Mouse (Mus musculus): Measurements from ENCODE around the gene 4931406P16Rik. TPM values are rescaled to one million over a fixed set of nuclear protein-coding genes. Genes with fewer than 3 reads are reported as not detected.

The 4931406P16Rik gene
- polyA plus RNA-seq, 1 experiment = 32.0 TPM

- no peaks in the 10 kb centered on the region; the same call in 1 of the 2 replicates for H3K4me1 ChIP-seq (ENCODE audit: control insufficient read depth, insufficient read depth, low read length)
- H3K4me3 ChIP-seq (ENCODE audit: insufficient read depth, low read length) = no peak overlapping the region
- H3K27ac ChIP-seq (ENCODE audit: insufficient read depth, low read length) = no peak overlapping the region
- TF ChIP-seq CTCF (IDR thresholded peaks at IDR 0.05; ENCODE audit: extremely low read depth, insufficient read depth, low read length) (no peak), POLR2A (IDR thresholded peaks at IDR 0.05; ENCODE audit: extremely low read depth, insufficient read depth, low read length) (no peak)
These were observed 49.9 kb downstream of the 4931406P16Rik start for GRCm38 (mm10) chr7:34263437-34263836.

GRCm38 (mm10) chr7:34258407-34258806 is 54.9 kb downstream of the 4931406P16Rik start:
- Histone ChIP-seq H3K27ac (ENCODE audit: insufficient read depth, low read length) (no peak overlapping the region), H3K4me3 (ENCODE audit: insufficient read depth, low read length) (no peak overlapping the region), H3K4me1 (ENCODE audit: control insufficient read depth, insufficient read depth, low read length) (no peaks in the 10 kb centered on the region)
- TF ChIP-seq CTCF (IDR thresholded peaks at IDR 0.05; ENCODE audit: extremely low read depth, insufficient read depth, low read length) = no peak
- TF ChIP-seq POLR2A (IDR thresholded peaks at IDR 0.05; ENCODE audit: extremely low read depth, insufficient read depth, low read length) = no peak

- TF ChIP-seq CTCF (IDR thresholded peaks at IDR 0.05; ENCODE audit: extremely low read depth, insufficient read depth, low read length) (no peak), POLR2A (IDR thresholded peaks at IDR 0.05; ENCODE audit: extremely low read depth, insufficient read depth, low read length) (no peak)
- 0 out of 2 replicates have a peak overlapping the region, but pooled peaks have one; percentile 22 for H3K27ac ChIP-seq (ENCODE audit: insufficient read depth, low read length)
These were observed 56.1 kb downstream of the 4931406P16Rik start for GRCm38 (mm10) chr7:34257279-34257678.

DNA sequence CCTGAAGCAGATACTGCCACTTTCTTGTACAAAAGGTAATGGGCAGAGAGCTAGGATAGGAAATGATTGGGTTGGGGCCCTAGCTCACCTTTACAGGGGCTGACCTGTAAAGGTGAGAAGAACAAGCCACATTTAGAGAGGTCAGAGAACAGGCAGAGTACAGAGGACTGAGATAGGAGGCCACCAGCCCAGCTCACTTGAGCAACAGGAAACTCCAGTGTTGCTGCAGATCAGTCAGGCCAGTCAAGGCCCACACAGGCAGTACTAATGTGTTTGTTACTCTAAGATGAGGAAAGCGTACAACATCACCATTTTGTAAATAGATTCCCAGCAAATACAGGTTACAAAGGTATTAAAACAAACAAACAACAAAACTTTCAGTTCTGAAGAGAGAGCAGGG is 57.4 kb downstream of the 4931406P16Rik start:
- Histone ChIP-seq H3K4me3 (ENCODE audit: insufficient read depth, low read length) (no peak overlapping the region), H3K4me1 (ENCODE audit: control insufficient read depth, insufficient read depth, low read length) (peaks cover 2% of the 10 kb centered on the region; the same call in 1 of the 2 replicates), H3K27ac (ENCODE audit: insufficient read depth, low read length) (peak overlapping the region; percentile 50; the same call in 1 of the 2 replicates)
- no peak for TF ChIP-seq POLR2A (IDR thresholded peaks at IDR 0.05; ENCODE audit: extremely low read depth, insufficient read depth, low read length)
- TF ChIP-seq CTCF (IDR thresholded peaks at IDR 0.05; ENCODE audit: extremely low read depth, insufficient read depth, low read length) = no peak

More at GRCm38 (mm10) chr7:34257279-34257678, 56.1 kb downstream of the 4931406P16Rik start:
- Histone ChIP-seq H3K4me3 (ENCODE audit: insufficient read depth, low read length) (no peak overlapping the region), H3K4me1 (ENCODE audit: control insufficient read depth, insufficient read depth, low read length) (no peaks in the 10 kb centered on the region)

DNA sequence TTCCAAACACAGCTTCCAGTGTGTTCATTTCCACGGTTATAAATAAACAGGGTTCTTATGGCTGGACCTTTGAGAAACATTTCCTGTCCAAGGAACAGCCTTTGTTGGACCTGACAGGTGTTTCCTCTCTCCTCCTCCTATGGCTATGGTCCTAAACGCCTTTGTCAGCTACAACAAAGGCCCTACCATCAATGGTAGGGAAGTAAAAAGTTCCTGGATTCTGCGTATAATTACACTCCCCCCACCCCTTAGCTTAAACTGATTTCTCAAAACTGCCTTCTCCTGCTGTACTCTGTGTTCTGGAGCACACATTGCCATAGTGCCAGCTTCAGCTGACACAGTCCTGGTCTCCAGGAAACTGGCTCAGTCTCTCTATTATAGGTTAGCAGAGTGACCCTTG is 58.2 kb downstream of the 4931406P16Rik start:
- Histone ChIP-seq H3K27ac (ENCODE audit: insufficient read depth, low read length) (no peak overlapping the region), H3K4me3 (ENCODE audit: insufficient read depth, low read length) (no peak overlapping the region), H3K4me1 (ENCODE audit: control insufficient read depth, insufficient read depth, low read length) (peaks cover 2% of the 10 kb centered on the region; the same call in 1 of the 2 replicates)
- TF ChIP-seq POLR2A (IDR thresholded peaks at IDR 0.05; ENCODE audit: extremely low read depth, insufficient read depth, low read length) = no peak
- no peak for TF ChIP-seq CTCF (IDR thresholded peaks at IDR 0.05; ENCODE audit: extremely low read depth, insufficient read depth, low read length)

DNA sequence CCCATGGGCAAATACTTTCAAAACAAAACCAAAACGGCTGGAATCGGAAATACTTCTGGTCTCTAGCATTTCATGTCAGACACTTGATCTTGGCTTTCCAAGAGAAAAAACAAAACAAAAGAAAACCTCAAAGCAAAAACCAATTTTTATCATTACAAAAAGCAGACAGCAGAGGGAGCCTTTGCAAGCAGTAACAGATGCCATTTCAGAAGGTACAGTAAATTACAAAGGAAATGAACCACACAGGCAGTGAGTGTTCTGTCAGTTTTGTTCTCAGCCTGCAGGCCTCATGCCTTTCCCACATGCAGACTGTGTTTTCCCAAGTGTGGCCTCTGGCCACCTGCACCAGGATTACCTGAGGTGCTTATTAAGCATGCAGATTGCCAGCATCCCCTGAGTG is 61.3 kb downstream of the 4931406P16Rik start:
- Histone ChIP-seq H3K4me1 (ENCODE audit: control insufficient read depth, insufficient read depth, low read length) (peaks cover 2% of the 10 kb centered on the region; the same call in 1 of the 2 replicates), H3K27ac (ENCODE audit: insufficient read depth, low read length) (no peak overlapping the region), H3K4me3 (ENCODE audit: insufficient read depth, low read length) (no peak overlapping the region)
- TF ChIP-seq CTCF (IDR thresholded peaks at IDR 0.05; ENCODE audit: extremely low read depth, insufficient read depth, low read length) (peak; percentile 13; the same call in 1 of the 2 replicates), POLR2A (IDR thresholded peaks at IDR 0.05; ENCODE audit: extremely low read depth, insufficient read depth, low read length) (no peak)

- Histone ChIP-seq H3K4me1 (ENCODE audit: control insufficient read depth, insufficient read depth, low read length) (peaks cover 2% of the 10 kb centered on the region; the same call in 1 of the 2 replicates), H3K27ac (ENCODE audit: insufficient read depth, low read length) (no peak within 1 kb of the TSS), H3K4me3 (ENCODE audit: insufficient read depth, low read length) (no peak within 1 kb of the TSS)
- TF ChIP-seq CTCF (IDR thresholded peaks at IDR 0.05; ENCODE audit: extremely low read depth, insufficient read depth, low read length) (no peak), POLR2A (IDR thresholded peaks at IDR 0.05; ENCODE audit: extremely low read depth, insufficient read depth, low read length) (no peak)
These were observed 62.6 kb downstream of the 4931406P16Rik start, which contains the start of gene Gm6096 for GRCm38 (mm10) chr7:34250738-34251137. Gene Gm6096, plus strand, starts transcription at chr7:34251038.

GRCm38 (mm10) chr7:34246870-34247499 is 66.4 kb downstream of the 4931406P16Rik start:
- Histone ChIP-seq H3K4me1 (ENCODE audit: control insufficient read depth, insufficient read depth, low read length) (peaks cover 2% of the 10 kb centered on the region; the same call in 1 of the 2 replicates), H3K27ac (ENCODE audit: insufficient read depth, low read length) (no peak overlapping the region), H3K4me3 (ENCODE audit: insufficient read depth, low read length) (no peak overlapping the region)
- TF ChIP-seq POLR2A (IDR thresholded peaks at IDR 0.05; ENCODE audit: extremely low read depth, insufficient read depth, low read length) (no peak), CTCF (IDR thresholded peaks at IDR 0.05; ENCODE audit: extremely low read depth, insufficient read depth, low read length) (no peak)

- no peaks in the 10 kb centered on the region for H3K4me1 ChIP-seq (ENCODE audit: control insufficient read depth, insufficient read depth, low read length)
- TF ChIP-seq CTCF (IDR thresholded peaks at IDR 0.05; ENCODE audit: extremely low read depth, insufficient read depth, low read length) (no peak), POLR2A (IDR thresholded peaks at IDR 0.05; ENCODE audit: extremely low read depth, insufficient read depth, low read length) (no peak)
- H3K27ac ChIP-seq (ENCODE audit: insufficient read depth, low read length) = no peak overlapping the region
- H3K4me3 ChIP-seq (ENCODE audit: insufficient read depth, low read length) = no peak overlapping the region
These were observed 71.2 kb downstream of the 4931406P16Rik start for GRCm38 (mm10) chr7:34242176-34242575.

- Histone ChIP-seq H3K4me1 (ENCODE audit: control insufficient read depth, insufficient read depth, low read length) (peaks cover 1% of the 10 kb centered on the region; the same call in 1 of the 2 replicates), H3K27ac (ENCODE audit: insufficient read depth, low read length) (no peak overlapping the region), H3K4me3 (ENCODE audit: insufficient read depth, low read length) (no peak overlapping the region)
- no peak for TF ChIP-seq POLR2A (IDR thresholded peaks at IDR 0.05; ENCODE audit: extremely low read depth, insufficient read depth, low read length)
These were observed 75.3 kb downstream of the 4931406P16Rik start for GRCm38 (mm10) chr7:34238086-34238485.
